Mouse (Mus musculus): ENCODE data around the gene Slamf6.

DNA sequence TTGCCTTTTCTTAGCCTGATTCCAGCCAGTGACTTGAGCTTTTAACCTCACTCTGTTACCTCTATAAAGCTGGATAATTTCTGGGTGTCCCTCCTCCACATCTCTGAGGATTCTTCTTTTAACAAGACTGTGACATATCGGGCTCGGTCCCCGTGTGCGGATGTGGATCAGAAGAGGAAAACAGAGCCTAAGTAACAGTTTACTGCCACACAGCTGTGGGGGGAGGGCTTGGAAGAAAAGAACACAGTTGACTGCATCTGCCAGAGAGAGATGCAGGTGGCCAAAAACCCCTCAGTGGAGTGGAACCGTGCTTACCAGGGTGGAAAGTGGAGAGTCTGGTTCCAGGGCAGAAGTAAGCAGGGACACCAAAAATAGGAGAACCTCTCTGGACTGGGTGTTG lies 1.9 kb downstream of the Slamf6 start:
- TF ChIP-seq CTCF (IDR thresholded peaks at IDR 0.05; ENCODE audit: low read depth): no peak
- TF ChIP-seq EP300 (IDR thresholded peaks at IDR 0.05; ENCODE audit: low read depth): peak; percentile 20; the same call in 1 of the 2 replicates

Data from liver, postnatal 0 days (tissue).